Mouse (Mus musculus) liver, postnatal 0 days (tissue): ENCODE measurements around the gene Dbx2. TPM values are rescaled to one million over a fixed set of nuclear protein-coding genes. Genes with fewer than 3 reads are reported as not detected.

Source experiments
- ATAC-seq: fragments of 200-750 bp; cut with Nextera tagmentation; 2 replicates; pipeline ENCODE4 v1.8.0; 2017; ENCODE audit warnings: mild to moderate bottlenecking, moderate library complexity
- DNase-seq: peaks from one replicate; pipeline ENCODE4 v3.0.0-alpha.2; 2016
- H3K27ac ChIP-seq: fragments of 300-500 bp; sonication (generic); 2 replicates; pipeline ENCODE4 v1.5.1; 2014; ENCODE audit warnings: antibody characterized with exemption, moderate library complexity, mild to moderate bottlenecking, low read depth
- H3K27me3 ChIP-seq: fragments of 300-500 bp; sonication (generic); 2 replicates; pipeline ENCODE4 v1.6.1; 2014; ENCODE audit warnings: low read length, control low read depth, mixed read lengths; ENCODE audit not compliant: insufficient read depth
- H3K36me3 ChIP-seq: fragments of 300-500 bp; sonication (generic); replicated peaks from 2 replicates; pipeline ENCODE4 v1.6.1; 2014; ENCODE audit warnings: mild to moderate bottlenecking, control low read depth, low read length, moderate library complexity, mixed read lengths; ENCODE audit not compliant: insufficient read depth
- H3K4me1 ChIP-seq: fragments of 300-500 bp; sonication (generic); 2 replicates; pipeline ENCODE4 v1.6.1; 2014; ENCODE audit warnings: antibody characterized with exemption, mild to moderate bottlenecking, control low read depth; ENCODE audit not compliant: insufficient read depth
- H3K4me2 ChIP-seq: fragments of 300-500 bp; sonication (generic); 2 replicates; pipeline ENCODE4 v1.6.1; 2014; ENCODE audit warnings: low read depth, mild to moderate bottlenecking, low read length, moderate library complexity, mixed read lengths
- H3K4me3 ChIP-seq: fragments of 300-500 bp; sonication (generic); 2 replicates; pipeline ENCODE4 v1.5.1; 2014; ENCODE audit warnings: low read depth, low read length
- H3K9ac ChIP-seq: fragments of 300-500 bp; sonication (generic); replicated peaks from 2 replicates; pipeline ENCODE4 v1.6.1; 2014; ENCODE audit warnings: mild to moderate bottlenecking, moderate library complexity
- H3K9me3 ChIP-seq: fragments of 300-500 bp; sonication (generic); 2 replicates; pipeline ENCODE4 v1.6.1; 2016; ENCODE audit warnings: mild to moderate bottlenecking, control low read depth, low read length, mixed read lengths
- CTCF ChIP-seq: sonication (generic); IDR thresholded peaks from 2 replicates; pipeline ENCODE4 v1.5.1; 2016; ENCODE audit warnings: antibody characterized with exemption, low read depth
- EP300 ChIP-seq: IDR thresholded peaks from 2 replicates; pipeline ENCODE4 v1.6.1; 2016; ENCODE audit warnings: antibody characterized with exemption, low read depth, mild to moderate bottlenecking
- WGBS: fragments of 180-500 bp; shearing (Covaris S2); extraction: QIAGEN DNeasy Blood & Tissue Kit; methylation state at CpG from one replicate; pipeline ENCODE4 v1.1.7; 2014; ENCODE audit not compliant: insufficient replicate concordance; 5-methylcytosine and 5-hydroxymethylcytosine counted together
- polyA plus RNA-seq: library from polyadenylated mRNA; unstranded; fragments of >200 nt; fragmentation: Nextera tagmentation; extraction: Ambion mirVana; gene quantifications from 2 replicates; pipeline ENCODE4 v1.2.1, GENCODE M21; 2015

Gene Dbx2
- polyA plus RNA-seq, 1 experiment from 2014 or later, result not detected

- Histone ChIP-seq H3K9ac (no peak overlapping the region), H3K9me3 (no peaks in the 10 kb centered on the region), H3K27ac (no peak overlapping the region), H3K4me2 (no peak overlapping the region), H3K4me1 (no peaks in the 10 kb centered on the region), H3K4me3 (no peak overlapping the region), H3K27me3 (no peaks in the 10 kb centered on the region), H3K36me3 (no peaks in the 10 kb centered on the region)
- 81% methylated on average over 15 of the region's 15 CpGs for WGBS
- ATAC-seq (no peak), DNase-seq (no peak)
- TF ChIP-seq CTCF (no peak), EP300 (no peak)
Observed at GRCm38 (mm10) chr15:95586906-95587305, 68.9 kb downstream of the Dbx2 start.

GRCm38 (mm10) chr15:95584891-95585290, 70.9 kb downstream of the Dbx2 start:
- H3K9me3 ChIP-seq, result no peaks in the 10 kb centered on the region
- TF ChIP-seq CTCF (no peak), EP300 (no peak)
- no peak overlapping the region for H3K9ac ChIP-seq
- DNase-seq (no peak), ATAC-seq (no peak)
- no peak overlapping the region for H3K27ac ChIP-seq
- no peaks in the 10 kb centered on the region for H3K27me3 ChIP-seq
- H3K4me3 ChIP-seq, result no peak overlapping the region
- H3K4me2 ChIP-seq, result no peak overlapping the region
- no peaks in the 10 kb centered on the region for H3K4me1 ChIP-seq
- no peaks in the 10 kb centered on the region for H3K36me3 ChIP-seq
- 60% methylated on average over 4 of the region's 4 CpGs for WGBS

GRCm38 (mm10) chr15:95574661-95575060, 81.1 kb downstream of the Dbx2 start:
- Histone ChIP-seq H3K27ac (no peak overlapping the region), H3K27me3 (no peaks in the 10 kb centered on the region), H3K4me2 (no peak overlapping the region), H3K36me3 (no peaks in the 10 kb centered on the region), H3K4me1 (no peaks in the 10 kb centered on the region), H3K9ac (no peak overlapping the region), H3K4me3 (no peak overlapping the region), H3K9me3 (no peaks in the 10 kb centered on the region)
- ATAC-seq, result no peak
- DNase-seq, result peak; percentile 31
- 17% methylated on average over 5 of the region's 5 CpGs for WGBS
- no peak for TF ChIP-seq EP300
- peak; percentile 79 for TF ChIP-seq CTCF

Other genes with a start within 250 kb of the Dbx2 start
- gene Nell2, start 127.4 kb downstream of the Dbx2 start, polyA plus RNA-seq, result 0.07 and 0.18 TPM in 2 replicates
- gene Ano6, start 134.9 kb upstream of the Dbx2 start, polyA plus RNA-seq, result 6.0 and 6.9 TPM in 2 replicates